Mouse (Mus musculus): Measurements from ENCODE around the gene Dazl.

DNA sequence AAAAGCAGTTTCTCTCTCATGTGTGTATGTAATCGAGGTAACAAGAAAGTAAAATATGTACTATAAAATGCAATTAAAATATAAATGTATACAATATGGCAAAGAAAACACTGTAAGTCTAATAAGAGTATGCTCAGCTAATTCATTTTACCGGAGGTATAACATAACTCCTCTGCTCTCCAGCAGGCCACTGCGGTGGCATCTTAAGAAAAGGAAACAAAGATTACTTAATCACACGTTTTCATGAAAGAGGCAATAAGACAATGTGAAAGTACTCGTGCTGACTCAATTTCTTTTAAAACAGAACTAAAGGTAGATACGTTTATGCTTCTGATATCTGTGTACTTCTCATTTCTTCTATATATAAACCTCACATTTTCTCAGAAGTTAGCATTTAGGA, 8.6 kb downstream of the Dazl start:
- TF ChIP-seq CTCF (IDR thresholded peaks at IDR 0.05) (no peak), POLR2A (IDR thresholded peaks at IDR 0.05; ENCODE audit: insufficient read depth, low read depth, low read length) (no peak), EP300 (IDR thresholded peaks at IDR 0.05; ENCODE audit: insufficient read depth, low read depth, low read length) (no peak)

All from heart, adult 2 months (tissue).